Mouse (Mus musculus) midbrain, postnatal 0 days (tissue): Measurements from ENCODE around the gene Zgpat. TPM values are rescaled to one million over a fixed set of nuclear protein-coding genes. Genes with fewer than 3 reads are reported as not detected.

ENCODE experiments used
- ATAC-seq: fragments of 200-750 bp; cut with Nextera tagmentation; 2 replicates; pipeline ENCODE4 v1.8.0; 2017; ENCODE audit warnings: moderate number of reproducible peaks, mild to moderate bottlenecking, moderate TSS enrichment, moderate library complexity; ENCODE audit not compliant: low FRiP score
- DNase-seq: peaks from one replicate; pipeline ENCODE4 v3.0.0-alpha.2; 2015; ENCODE audit warnings: low spot score
- H3K27ac ChIP-seq: fragments of 300-500 bp; sonication (generic); 2 replicates; pipeline ENCODE4 v1.5.1; 2014; ENCODE audit warnings: low read depth, mild to moderate bottlenecking, low read length, mixed read lengths
- H3K27me3 ChIP-seq: fragments of 300-500 bp; sonication (generic); 2 replicates; pipeline ENCODE4 v1.6.1; 2014; ENCODE audit warnings: low read length, control low read depth, mixed read lengths; ENCODE audit not compliant: insufficient read depth
- H3K36me3 ChIP-seq: fragments of 300-500 bp; sonication (generic); 2 replicates; pipeline ENCODE4 v1.6.1; 2014; ENCODE audit warnings: low read length, control low read depth, mixed read lengths; ENCODE audit not compliant: insufficient read depth
- H3K4me1 ChIP-seq: fragments of 300-500 bp; sonication (generic); 2 replicates; pipeline ENCODE4 v1.6.1; 2014; ENCODE audit warnings: mild to moderate bottlenecking, control low read depth, antibody characterized with exemption, low read length, mixed read lengths; ENCODE audit not compliant: insufficient read depth
- H3K4me2 ChIP-seq: fragments of 300-500 bp; sonication (generic); 2 replicates; pipeline ENCODE4 v1.6.1; 2014; ENCODE audit warnings: low read depth, mild to moderate bottlenecking, low read length, mixed read lengths; ENCODE audit not compliant: poor library complexity, severe bottlenecking
- H3K4me3 ChIP-seq: fragments of 300-500 bp; sonication (generic); 2 replicates; pipeline ENCODE4 v1.5.1; 2014; ENCODE audit warnings: low read depth, mild to moderate bottlenecking, low read length, moderate library complexity
- H3K9ac ChIP-seq: fragments of 300-500 bp; sonication (generic); replicated peaks from 2 replicates; pipeline ENCODE4 v1.6.1; 2014; ENCODE audit warnings: mild to moderate bottlenecking, low read length, moderate library complexity, mixed read lengths; ENCODE audit not compliant: poor library complexity, severe bottlenecking
- H3K9me3 ChIP-seq: fragments of 300-500 bp; sonication (generic); 2 replicates; pipeline ENCODE4 v1.6.1; 2016; ENCODE audit warnings: low read length, control low read depth
- CTCF ChIP-seq: IDR thresholded peaks from 2 replicates; pipeline ENCODE4 v1.5.1; 2016; ENCODE audit warnings: antibody characterized with exemption, mild to moderate bottlenecking
- WGBS: fragments of 180-500 bp; shearing (Covaris S2); extraction: QIAGEN DNeasy Blood & Tissue Kit; methylation state at CpG from one replicate; pipeline ENCODE4 v1.1.7; 2014; 5-methylcytosine and 5-hydroxymethylcytosine counted together
- polyA plus RNA-seq: library from polyadenylated mRNA; unstranded; fragments of >200 nt; fragmentation: Nextera tagmentation; extraction: Ambion mirVana; gene quantifications from 2 replicates; pipeline ENCODE4 v1.2.1, GENCODE M21; 2015
- total RNA-seq: library from RNA; depleted of rRNA; stranded (reverse); fragments of >200 nt; gene quantifications from 2 replicates; pipeline ENCODE4 v1.2.3, GENCODE M21; 2014

Zgpat gene
- total and polyA plus RNA-seq, 2 experiments from 2014 or later = 44.3 to 79.2 TPM

- DNase-seq (peak; percentile 7), ATAC-seq (no peak)
- WGBS = 56% methylated on average over 5 of the region's 5 CpGs
- no peaks in the 10 kb centered on the region for H3K4me1 ChIP-seq
- no peak overlapping the region for H3K4me3 ChIP-seq
- H3K27ac ChIP-seq = no peak overlapping the region
- no peaks in the 10 kb centered on the region for H3K27me3 ChIP-seq
- peaks cover 10% of the 10 kb centered on the region; the same call in 1 of the 2 replicates for H3K36me3 ChIP-seq
- H3K4me2 ChIP-seq = no peak overlapping the region
- no peak for TF ChIP-seq CTCF
- no peaks in the 10 kb centered on the region for H3K9me3 ChIP-seq
- H3K9ac ChIP-seq = no peak overlapping the region
Measured at GRCm38 (mm10) chr2:181397207-181397761, 32.6 kb downstream of the Zgpat start.

GRCm38 (mm10) chr2:181401497-181401896 lies 36.8 kb downstream of the Zgpat start:
- no peaks in the 10 kb centered on the region for H3K27me3 ChIP-seq
- 0 out of 2 replicates have a peak, but pooled peaks cover 2% of the 10 kb centered on the region for H3K36me3 ChIP-seq
- H3K4me2 ChIP-seq = no peak overlapping the region
- 16% methylated on average over 1 of the region's 1 CpGs for WGBS
- no peak for TF ChIP-seq CTCF
- H3K9me3 ChIP-seq = no peaks in the 10 kb centered on the region
- no peak overlapping the region for H3K9ac ChIP-seq
- ATAC-seq (no peak), DNase-seq (no peak)
- no peak overlapping the region for H3K4me3 ChIP-seq
- H3K27ac ChIP-seq = no peak overlapping the region
- no peaks in the 10 kb centered on the region for H3K4me1 ChIP-seq

GRCm38 (mm10) chr2:181403722-181404121 lies 39.0 kb downstream of the Zgpat start:
- DNase-seq (no peak), ATAC-seq (no peak)
- no peak overlapping the region for H3K4me3 ChIP-seq
- no peaks in the 10 kb centered on the region for H3K9me3 ChIP-seq
- no peaks in the 10 kb centered on the region for H3K4me1 ChIP-seq
- TF ChIP-seq CTCF = no peak
- WGBS = 90% methylated on average over 3 of the region's 3 CpGs
- H3K27ac ChIP-seq = no peak overlapping the region
- H3K9ac ChIP-seq = no peak overlapping the region
- 0 out of 2 replicates have a peak, but pooled peaks cover 2% of the 10 kb centered on the region for H3K36me3 ChIP-seq
- no peaks in the 10 kb centered on the region for H3K27me3 ChIP-seq
- no peak overlapping the region for H3K4me2 ChIP-seq

GRCm38 (mm10) chr2:181409643-181410042 lies 44.9 kb downstream of the Zgpat start:
- Histone ChIP-seq H3K4me2 (no peak overlapping the region), H3K36me3 (0 out of 2 replicates have a peak, but pooled peaks cover 7% of the 10 kb centered on the region), H3K9ac (no peak overlapping the region), H3K9me3 (no peaks in the 10 kb centered on the region), H3K4me3 (no peak overlapping the region), H3K4me1 (no peaks in the 10 kb centered on the region), H3K27ac (no peak overlapping the region), H3K27me3 (no peaks in the 10 kb centered on the region)
- TF ChIP-seq CTCF = no peak
- ATAC-seq (no peak), DNase-seq (no peak)
- WGBS = 85% methylated on average over 7 of the region's 7 CpGs

GRCm38 (mm10) chr2:181410760-181411473 lies 46.2 kb downstream of the Zgpat start:
- no peak overlapping the region for H3K4me3 ChIP-seq
- DNase-seq (peak; percentile 77), ATAC-seq (no peak)
- H3K9me3 ChIP-seq = no peaks in the 10 kb centered on the region
- WGBS = 35% methylated on average over 4 of the region's 4 CpGs
- peak; percentile 80 for TF ChIP-seq CTCF
- H3K27me3 ChIP-seq = no peaks in the 10 kb centered on the region
- H3K36me3 ChIP-seq = 0 out of 2 replicates have a peak, but pooled peaks cover 7% of the 10 kb centered on the region
- no peak overlapping the region for H3K4me2 ChIP-seq
- H3K27ac ChIP-seq = no peak overlapping the region
- H3K9ac ChIP-seq = no peak overlapping the region
- no peaks in the 10 kb centered on the region for H3K4me1 ChIP-seq

GRCm38 (mm10) chr2:181413141-181413540 lies 48.4 kb downstream of the Zgpat start:
- no peak overlapping the region for H3K9ac ChIP-seq
- H3K4me1 ChIP-seq = no peaks in the 10 kb centered on the region
- H3K9me3 ChIP-seq = no peaks in the 10 kb centered on the region
- H3K27me3 ChIP-seq = no peaks in the 10 kb centered on the region
- no peak for ATAC-seq
- TF ChIP-seq CTCF = no peak
- 63% methylated on average over 2 of the region's 2 CpGs for WGBS
- H3K4me3 ChIP-seq = no peak overlapping the region
- H3K36me3 ChIP-seq = 0 out of 2 replicates have a peak, but pooled peaks cover 7% of the 10 kb centered on the region
- no peak overlapping the region for H3K27ac ChIP-seq
- H3K4me2 ChIP-seq = no peak overlapping the region
- no peak for DNase-seq
